In the genomic region with DNA sequence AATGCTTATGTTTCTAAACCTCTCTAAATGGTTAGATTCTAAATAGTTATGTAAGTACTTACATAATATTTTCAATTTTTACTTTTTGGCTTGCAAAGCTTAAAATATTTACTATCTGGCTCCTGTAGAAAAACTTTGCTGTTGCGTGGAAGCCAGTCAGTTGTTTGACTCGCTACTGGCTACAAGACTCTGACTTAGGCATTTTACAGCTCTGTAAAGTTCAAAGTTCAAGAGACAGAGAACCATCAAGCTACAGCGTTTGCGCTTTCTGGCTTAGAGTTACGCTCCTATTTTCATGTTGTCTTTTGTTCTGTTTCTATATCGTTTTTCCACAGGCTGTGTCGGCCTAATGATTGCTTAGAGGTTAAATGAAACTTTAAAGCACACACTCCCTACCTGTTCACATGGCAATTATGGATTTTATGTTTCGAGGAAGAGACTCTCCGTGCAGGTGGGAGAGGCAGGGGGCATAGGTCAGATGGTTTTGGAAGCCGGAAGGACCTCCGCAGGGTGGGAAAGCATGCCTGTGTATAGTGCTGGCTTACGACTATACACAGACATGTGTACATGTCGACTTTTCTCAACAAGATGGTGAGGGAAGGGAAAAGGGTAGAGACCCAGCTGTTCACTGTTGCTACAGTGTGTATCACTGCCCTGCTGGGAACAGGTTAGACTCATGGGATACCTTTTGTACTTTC, we compare ENCODE assay signal across 20 mouse cellular contexts.
DNase-seq lines count a peak whose midpoint lies in the region; ATAC-seq and TF ChIP-seq lines count a peak whose summit lies in the region.
"Had no signal": no experiment of that assay in that cellular context is flagged by ENCODE, and none has a peak within 500 bp of the region (broad histone marks: within the 10 kb centered on the region; RNA-seq: fewer than 3 reads in every experiment).

No protein-coding gene starts in this region.

- no peaks in the 10 kb centered on the region for H3K27me3 ChIP-seq in liver, embryonic 12.5 days (replicated peaks)
- no peaks in the 10 kb centered on the region for H3K27me3 ChIP-seq in liver, embryonic 11.5 days (replicated peaks; ENCODE audit: control insufficient read depth, insufficient read depth, low read length)
- H3K27me3 ChIP-seq in liver, postnatal 0 days (ENCODE audit: insufficient read depth, low read length): no peaks in the 10 kb centered on the region
- no peaks in the 10 kb centered on the region for H3K27me3 ChIP-seq in heart, embryonic 12.5 days (replicated peaks)
- H3K27me3 ChIP-seq: embryonic facial prominence, embryonic 12.5 days; heart, embryonic 13.5 days had no signal

- 69% methylated on average over 13 of the region's 13 CpGs for WGBS in liver, embryonic 12.5 days (ENCODE audit: insufficient replicate concordance)
- WGBS in liver, embryonic 11.5 days: 77% methylated on average over 13 of the region's 13 CpGs
- WGBS in liver, postnatal 0 days (ENCODE audit: insufficient replicate concordance): 61% methylated on average over 13 of the region's 13 CpGs
- 83% methylated on average over 13 of the region's 13 CpGs for WGBS in heart, embryonic 12.5 days

- no peaks in the 10 kb centered on the region for H3K36me3 ChIP-seq in liver, embryonic 12.5 days
- no peaks in the 10 kb centered on the region for H3K36me3 ChIP-seq in liver, embryonic 11.5 days (ENCODE audit: control insufficient read depth, insufficient read depth, low read length)
- H3K36me3 ChIP-seq in liver, postnatal 0 days (replicated peaks; ENCODE audit: insufficient read depth, low read length): no peaks in the 10 kb centered on the region
- H3K36me3 ChIP-seq in heart, embryonic 12.5 days: no peaks in the 10 kb centered on the region
- H3K36me3 ChIP-seq: embryonic facial prominence, embryonic 12.5 days; forebrain, embryonic 15.5 days; G1E; heart, embryonic 13.5 days; hindbrain, embryonic 12.5 days had no signal

- peak; percentile 62 for DNase-seq in heart, adult 11 months
- DNase-seq in heart, postnatal 4 days: no peak
- DNase-seq in liver, embryonic 11.5 days (ENCODE audit: low spot score): no peak
- no peak for DNase-seq in liver, postnatal 0 days
- DNase-seq: adrenal gland, postnatal 10 days; B cell, adult 2 months; cerebellum, adult 11 months; cerebellum, adult 8-10 months; cerebellum, postnatal 14 days; gastrocnemius, postnatal 10 days; heart, postnatal 36 days had no signal

- ATAC-seq in liver, embryonic 12.5 days: 0 out of 2 replicates have a peak, but pooled peaks have one; percentile 8
- no peak for ATAC-seq in liver, embryonic 11.5 days (replicated peaks; ENCODE audit: low FRiP score)
- no peak for ATAC-seq in liver, postnatal 0 days
- no peak for ATAC-seq in monocyte, adult 5-6 weeks (replicated peaks; ENCODE audit: insufficient number of reproducible peaks, low FRiP score, low TSS enrichment, poor library complexity, severe bottlenecking)
- ATAC-seq in heart, embryonic 12.5 days (ENCODE audit: insufficient number of reproducible peaks, low FRiP score): no peak
- ATAC-seq: CD4-positive, CD25-positive, alpha-beta regulatory T cell, adult 4 months; forebrain, embryonic 15.5 days had no signal

- TF ChIP-seq CTCF in liver, postnatal 0 days (IDR thresholded peaks at IDR 0.05; ENCODE audit: low read depth): no peak

- no peak overlapping the region for H3K4me2 ChIP-seq in liver, embryonic 12.5 days
- no peak overlapping the region for H3K4me2 ChIP-seq in liver, embryonic 11.5 days
- H3K4me2 ChIP-seq in liver, postnatal 0 days (ENCODE audit: low read depth, low read length): peak overlapping the region; percentile 51
- H3K4me2 ChIP-seq in heart, embryonic 12.5 days: no peak overlapping the region
- H3K4me2 ChIP-seq: embryonic facial prominence, embryonic 12.5 days; forebrain, embryonic 15.5 days; heart, embryonic 13.5 days; hindbrain, embryonic 12.5 days had no signal

- H3K4me1 ChIP-seq in liver, embryonic 12.5 days: no peaks in the 10 kb centered on the region
- H3K4me1 ChIP-seq in liver, embryonic 11.5 days (replicated peaks; ENCODE audit: control insufficient read depth, insufficient read depth, low read length): no peaks in the 10 kb centered on the region
- H3K4me1 ChIP-seq in liver, postnatal 0 days (ENCODE audit: insufficient read depth): no peaks in the 10 kb centered on the region
- peaks cover 3% of the 10 kb centered on the region for H3K4me1 ChIP-seq in heart, embryonic 12.5 days (replicated peaks)
- H3K4me1 ChIP-seq: embryonic facial prominence, embryonic 12.5 days; hindbrain, embryonic 12.5 days had no signal

- TF ChIP-seq EP300 in liver, postnatal 0 days (IDR thresholded peaks at IDR 0.05; ENCODE audit: low read depth): no peak

- H3K27ac ChIP-seq in liver, embryonic 12.5 days: no peak overlapping the region
- no peak overlapping the region for H3K27ac ChIP-seq in liver, embryonic 11.5 days (ENCODE audit: low read depth, low read length)
- no peak overlapping the region for H3K27ac ChIP-seq in liver, postnatal 0 days (ENCODE audit: low read depth)
- H3K27ac ChIP-seq in heart, embryonic 12.5 days (ENCODE audit: poor library complexity, severe bottlenecking): no peak overlapping the region
- H3K27ac ChIP-seq: embryonic facial prominence, embryonic 12.5 days; forebrain, embryonic 15.5 days; heart, embryonic 13.5 days; hindbrain, embryonic 12.5 days had no signal

- H3K9me3 ChIP-seq in liver, embryonic 12.5 days (replicated peaks): no peaks in the 10 kb centered on the region
- no peaks in the 10 kb centered on the region for H3K9me3 ChIP-seq in liver, embryonic 11.5 days (ENCODE audit: control insufficient read depth, low read length)
- H3K9me3 ChIP-seq in liver, postnatal 0 days (ENCODE audit: low read length): no peaks in the 10 kb centered on the region
- H3K9me3 ChIP-seq in heart, embryonic 12.5 days (replicated peaks): no peaks in the 10 kb centered on the region
- H3K9me3 ChIP-seq: embryonic facial prominence, embryonic 12.5 days; forebrain, embryonic 15.5 days; G1E; heart, embryonic 13.5 days; hindbrain, embryonic 12.5 days had no signal

- H3K9ac ChIP-seq in liver, embryonic 12.5 days: no peak overlapping the region
- H3K9ac ChIP-seq in liver, embryonic 11.5 days (ENCODE audit: low read depth, low read length): no peak overlapping the region
- no peak overlapping the region for H3K9ac ChIP-seq in liver, postnatal 0 days (replicated peaks)
- no peak overlapping the region for H3K9ac ChIP-seq in heart, embryonic 12.5 days
- H3K9ac ChIP-seq: embryonic facial prominence, embryonic 12.5 days; forebrain, embryonic 15.5 days; heart, embryonic 13.5 days; hindbrain, embryonic 12.5 days had no signal

- H3K4me3 ChIP-seq in liver, embryonic 12.5 days: no peak overlapping the region
- no peak overlapping the region for H3K4me3 ChIP-seq in liver, embryonic 11.5 days (ENCODE audit: low read depth, low read length)
- H3K4me3 ChIP-seq in liver, postnatal 0 days (ENCODE audit: low read depth, low read length): no peak overlapping the region
- no peak overlapping the region for H3K4me3 ChIP-seq in heart, embryonic 12.5 days
- H3K4me3 ChIP-seq: embryonic facial prominence, embryonic 12.5 days; forebrain, embryonic 15.5 days; heart, embryonic 13.5 days; hindbrain, embryonic 12.5 days had no signal
